Mouse (Mus musculus) myocyte (in vitro differentiated cells): ENCODE measurements around the gene Kcna7. TPM values are rescaled to one million over a fixed set of nuclear protein-coding genes. Genes with fewer than 3 reads are reported as not detected.
"Not testable (repeated sequence)": the region's sequence is repeated elsewhere in the genome, so short reads cannot be mapped to it uniquely, and the experiment has no call there.

Source experiments
- H3K27me3 ChIP-seq: one replicate; pipeline ENCODE4 v1.6.1; 2011; ENCODE audit not compliant: control insufficient read depth, insufficient read depth, insufficient read length
- H3K36me3 ChIP-seq: one replicate; pipeline ENCODE4 v1.6.1; 2011; ENCODE audit not compliant: control insufficient read depth, insufficient read depth
- H3K4me2 ChIP-seq: one replicate; pipeline ENCODE4 v1.6.1; 2011; ENCODE audit warnings: low read depth, control low read depth
- H3K4me3 ChIP-seq: one replicate; pipeline ENCODE4 v1.5.1; 2011; ENCODE audit warnings: mild to moderate bottlenecking, control low read depth, moderate library complexity
- H3K79me2 ChIP-seq: one replicate; pipeline ENCODE4 v1.6.1; 2011; ENCODE audit not compliant: control insufficient read depth, insufficient read depth
- H3ac ChIP-seq: one replicate; pipeline ENCODE4 v1.6.1; 2011; ENCODE audit not compliant: control insufficient read depth, insufficient read length
- CEBPB ChIP-seq: IDR thresholded peaks from 2 replicates; pipeline ENCODE4 v1.6.1; 2011; ENCODE audit warnings: mild to moderate bottlenecking, moderate library complexity; ENCODE audit not compliant: poor library complexity, insufficient read depth, severe bottlenecking
- E2F4 ChIP-seq: IDR thresholded peaks from one replicate; pipeline ENCODE4 v1.6.1; 2011; ENCODE audit warnings: mild to moderate bottlenecking, control low read depth, moderate library complexity; ENCODE audit not compliant: insufficient read depth
- MAX ChIP-seq: IDR thresholded peaks from one replicate; pipeline ENCODE4 v1.6.1; 2011; ENCODE audit warnings: low read depth, mild to moderate bottlenecking, control low read depth
- MYOD1 ChIP-seq, 3 experiments: IDR thresholded peaks; one replicate each; pipeline ENCODE4 v1.6.1; 2011; ENCODE audit warnings: control low read depth in 2 of 3, low read depth in 2 of 3, mild to moderate bottlenecking in 2 of 3, moderate library complexity in 1 of 3; ENCODE audit not compliant: insufficient read length in 2 of 3, control insufficient read depth in 1 of 3
- MYOG ChIP-seq, 3 experiments: IDR thresholded peaks; one replicate each; pipeline ENCODE4 v1.6.1; 2011; ENCODE audit warnings: control low read depth in 2 of 3, low read depth in 2 of 3, mild to moderate bottlenecking in 2 of 3; ENCODE audit not compliant: insufficient read length in 2 of 3, control insufficient read depth in 1 of 3, insufficient read depth in 1 of 3
- POLR2A ChIP-seq: IDR thresholded peaks from one replicate; pipeline ENCODE4 v1.6.1; 2011; ENCODE audit warnings: low read depth, mild to moderate bottlenecking, control low read depth, moderate library complexity; ENCODE audit not compliant: insufficient read length
- POLR2AphosphoS2 ChIP-seq: IDR thresholded peaks from one replicate; pipeline ENCODE4 v1.6.1; 2011; ENCODE audit warnings: low read depth, control low read depth; ENCODE audit not compliant: insufficient read length
- REST ChIP-seq: IDR thresholded peaks from one replicate; pipeline ENCODE4 v1.6.1; 2011; ENCODE audit warnings: mild to moderate bottlenecking, control low read depth, moderate library complexity; ENCODE audit not compliant: insufficient read depth, insufficient read length
- SRF ChIP-seq: IDR thresholded peaks from one replicate; pipeline ENCODE4 v1.6.1; 2011; ENCODE audit warnings: low read depth; ENCODE audit not compliant: control insufficient read depth, insufficient read length
- TCF12 ChIP-seq: IDR thresholded peaks from one replicate; pipeline ENCODE4 v1.6.1; 2011; ENCODE audit warnings: mild to moderate bottlenecking, control low read depth; ENCODE audit not compliant: poor library complexity, insufficient read depth, severe bottlenecking
- TCF3 ChIP-seq: IDR thresholded peaks from one replicate; pipeline ENCODE4 v1.6.1; 2011; ENCODE audit warnings: low read depth, control low read depth; ENCODE audit not compliant: insufficient read length
- USF1 ChIP-seq: IDR thresholded peaks from one replicate; pipeline ENCODE4 v1.6.1; 2011; ENCODE audit warnings: low read depth, mild to moderate bottlenecking, control low read depth, moderate library complexity
- polyA plus RNA-seq: library from polyadenylated mRNA; unstranded; fragments of >200 nt; fragmentation: generic; extraction: Trizol; gene quantifications from one replicate; pipeline ENCODE4 v1.2.1, GENCODE M21; 2012; ENCODE audit warnings: missing spikeins

Gene Kcna7
- 0.65 TPM for polyA plus RNA-seq

GRCm38 (mm10) chr7:45405091-45406075, at the start of gene Kcna7:
TSS of gene Kcna7 (plus strand) at chr7:45405653.
- H3K27me3 ChIP-seq, result peaks cover 21% of the 10 kb centered on the region

GRCm38 (mm10) chr7:45356087-45356486, 49.4 kb upstream of the Kcna7 start:
- no peak overlapping the region for H3K4me3 ChIP-seq
- no peaks in the 10 kb centered on the region for H3K36me3 ChIP-seq
- no peaks in the 10 kb centered on the region for H3K79me2 ChIP-seq
- no peak for TF ChIP-seq MAX
- no peak for TF ChIP-seq POLR2A
- no peak for TF ChIP-seq CEBPB
- no peak for TF ChIP-seq E2F4
- no peak for TF ChIP-seq REST
- TF ChIP-seq MYOG (IDR thresholded peaks at IDR 0.05; ENCODE audit: control insufficient read depth in 1 of 3, insufficient read depth in 1 of 3, insufficient read length in 2 of 3, low read depth in 2 of 3), result no peak
- no peak for TF ChIP-seq TCF12
- no peak for TF ChIP-seq SRF
- no peak for TF ChIP-seq MYOD1 (IDR thresholded peaks at IDR 0.05; ENCODE audit: control insufficient read depth in 1 of 3, insufficient read length in 2 of 3, low read depth in 2 of 3)
- no peak for TF ChIP-seq POLR2AphosphoS2
- no peak for TF ChIP-seq TCF3
- TF ChIP-seq USF1, result no peak
- no peak overlapping the region for H3ac ChIP-seq
- H3K4me2 ChIP-seq, result no peak overlapping the region
- H3K27me3 ChIP-seq, result no peaks in the 10 kb centered on the region

More at GRCm38 (mm10) chr7:45405091-45406075, at the start of gene Kcna7:
- peak within 1 kb of the TSS; percentile 67 for H3K4me2 ChIP-seq
- peak within 1 kb of the TSS; percentile 6 for H3K4me3 ChIP-seq
- no peaks in the 10 kb centered on the region for H3K36me3 ChIP-seq
- no peak within 1 kb of the TSS for H3ac ChIP-seq
- H3K79me2 ChIP-seq, result no peaks in the 10 kb centered on the region
- TF ChIP-seq POLR2AphosphoS2, result no peak
- TF ChIP-seq CEBPB, result no peak
- no peak for TF ChIP-seq TCF3
- TF ChIP-seq POLR2A, result no peak
- no peak for TF ChIP-seq SRF
- no peak for TF ChIP-seq USF1
- no peak for TF ChIP-seq TCF12
- TF ChIP-seq MYOD1 (IDR thresholded peaks at IDR 0.05; ENCODE audit: control insufficient read depth in 1 of 3, insufficient read length in 2 of 3, low read depth in 2 of 3), result no peak
- TF ChIP-seq MYOG (IDR thresholded peaks at IDR 0.05; ENCODE audit: control insufficient read depth in 1 of 3, insufficient read depth in 1 of 3, insufficient read length in 2 of 3, low read depth in 2 of 3), result no peak
- no peak for TF ChIP-seq E2F4
- TF ChIP-seq REST, result no peak
- TF ChIP-seq MAX, result no peak

DNA sequence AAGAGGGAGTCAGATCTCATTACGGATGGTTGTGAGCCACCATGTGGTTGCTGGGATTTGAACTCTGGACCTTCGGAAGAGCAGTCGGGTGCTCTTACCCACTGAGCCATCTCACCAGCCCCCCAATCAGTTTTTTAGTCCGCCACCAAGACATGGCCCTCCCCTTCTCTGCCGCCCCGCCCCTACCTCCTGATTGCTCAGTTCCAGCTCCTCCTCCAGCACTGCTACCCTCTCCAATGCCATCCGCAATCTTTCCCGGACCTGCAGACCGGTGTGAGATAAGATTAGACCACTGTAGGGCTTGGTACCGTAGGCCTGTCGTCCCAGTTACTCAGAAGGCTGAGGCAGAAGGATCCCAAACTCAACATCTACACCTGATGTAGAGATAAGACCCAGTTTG, 46.4 kb upstream of the Kcna7 start:
- not testable (repeated sequence) for H3K79me2 ChIP-seq, H3K36me3 ChIP-seq, H3ac ChIP-seq, H3K27me3 ChIP-seq, H3K4me2 ChIP-seq, H3K4me3 ChIP-seq

DNA sequence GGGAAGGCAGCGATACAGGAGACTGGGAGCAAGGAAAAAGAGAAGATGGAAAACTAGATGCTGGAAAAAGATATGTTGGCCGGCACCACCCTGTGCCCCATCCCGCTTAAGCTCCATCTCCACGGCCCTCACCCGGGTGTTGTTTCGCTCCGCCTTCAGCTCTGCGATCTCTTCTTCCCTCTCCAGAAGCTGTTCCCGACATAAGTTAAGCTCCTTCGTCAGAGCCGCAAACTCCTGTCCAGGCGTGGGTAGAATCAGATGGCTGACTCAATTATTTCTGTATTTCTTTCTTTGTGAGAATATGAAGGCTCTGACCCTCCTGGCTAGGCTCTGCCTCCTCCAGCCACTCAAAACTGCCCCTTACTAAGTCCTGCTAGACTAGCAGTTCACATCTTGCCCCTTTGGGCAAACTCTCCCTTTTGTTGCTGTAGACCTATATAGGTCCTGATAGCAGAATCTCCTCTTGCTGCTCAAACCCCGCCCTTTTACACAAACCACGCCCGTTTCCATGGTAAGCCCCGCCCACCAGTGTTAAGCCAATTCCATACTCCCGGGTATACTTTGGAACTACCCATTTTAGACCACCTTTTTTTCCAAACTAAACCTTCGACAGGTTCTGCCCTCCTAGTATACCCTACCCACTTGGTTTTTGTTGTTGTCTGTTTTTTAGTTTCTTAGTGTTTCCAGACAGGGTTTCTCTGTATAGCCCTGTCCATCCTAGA, 44.9 kb upstream of the Kcna7 start:
- Histone ChIP-seq H3ac (no peak overlapping the region), H3K4me3 (no peak overlapping the region), H3K36me3 (no peaks in the 10 kb centered on the region), H3K4me2 (no peak overlapping the region), H3K27me3 (peaks cover 7% of the 10 kb centered on the region), H3K79me2 (no peaks in the 10 kb centered on the region)
- no peak for TF ChIP-seq TCF3
- no peak for TF ChIP-seq TCF12
- TF ChIP-seq POLR2AphosphoS2, result no peak
- TF ChIP-seq MAX, result no peak
- TF ChIP-seq USF1, result no peak
- no peak for TF ChIP-seq CEBPB
- no peak for TF ChIP-seq REST
- TF ChIP-seq MYOD1 (IDR thresholded peaks at IDR 0.05; ENCODE audit: control insufficient read depth in 1 of 3, insufficient read length in 2 of 3, low read depth in 2 of 3), result no peak
- TF ChIP-seq POLR2A, result no peak
- TF ChIP-seq MYOG (IDR thresholded peaks at IDR 0.05; ENCODE audit: control insufficient read depth in 1 of 3, insufficient read depth in 1 of 3, insufficient read length in 2 of 3, low read depth in 2 of 3), result no peak
- no peak for TF ChIP-seq E2F4
- TF ChIP-seq SRF, result no peak
